Mouse (Mus musculus) midbrain, embryonic 14.5 days (tissue): ENCODE measurements around the gene Tomm6. TPM values are rescaled to one million over a fixed set of nuclear protein-coding genes. Genes with fewer than 3 reads are reported as not detected.
A peak's percentile ranks its signal among the peaks of the same experiment; 100 is the strongest.

ENCODE experiments used
- ATAC-seq: fragments of 200-750 bp; cut with Nextera tagmentation; 2 replicates; pipeline ENCODE4 v1.8.0; 2017; ENCODE audit warnings: moderate number of reproducible peaks, moderate library complexity; ENCODE audit not compliant: low FRiP score, low TSS enrichment
- DNase-seq: peaks from one replicate; pipeline ENCODE4 v3.0.0-alpha.2; 2015
- H3K27ac ChIP-seq: fragments of 300-500 bp; sonication (generic); replicated peaks from 2 replicates; pipeline ENCODE4 v1.5.1; 2014; ENCODE audit warnings: mild to moderate bottlenecking, low read depth, low read length, moderate library complexity
- H3K27me3 ChIP-seq: fragments of 300-500 bp; sonication (generic); 2 replicates; pipeline ENCODE4 v1.6.1; 2014; ENCODE audit warnings: low read length, control low read depth, mixed read lengths; ENCODE audit not compliant: control insufficient read depth, insufficient read depth
- H3K36me3 ChIP-seq: fragments of 300-500 bp; sonication (generic); 2 replicates; pipeline ENCODE4 v1.6.1; 2014; ENCODE audit warnings: low read length, control low read depth; ENCODE audit not compliant: control insufficient read depth, insufficient read depth
- H3K4me1 ChIP-seq: fragments of 300-500 bp; sonication (generic); 2 replicates; pipeline ENCODE4 v1.6.1; 2014; ENCODE audit warnings: mild to moderate bottlenecking, antibody characterized with exemption, low read length, control low read depth; ENCODE audit not compliant: control insufficient read depth, insufficient read depth
- H3K4me2 ChIP-seq: fragments of 300-500 bp; sonication (generic); 2 replicates; pipeline ENCODE4 v1.6.1; 2014; ENCODE audit warnings: mild to moderate bottlenecking, low read length, moderate library complexity
- H3K4me3 ChIP-seq: fragments of 300-500 bp; sonication (generic); replicated peaks from 2 replicates; pipeline ENCODE4 v1.5.1; 2014; ENCODE audit warnings: low read depth, low read length
- H3K9ac ChIP-seq: fragments of 300-500 bp; sonication (generic); replicated peaks from 2 replicates; pipeline ENCODE4 v1.6.1; 2014; ENCODE audit warnings: mild to moderate bottlenecking, low read length, moderate library complexity
- H3K9me3 ChIP-seq: fragments of 300-500 bp; sonication (generic); 2 replicates; pipeline ENCODE4 v1.6.1; 2016; ENCODE audit warnings: low read length, control low read depth, mixed read lengths; ENCODE audit not compliant: control insufficient read depth
- WGBS: fragments of 180-500 bp; shearing (Covaris S2); extraction: QIAGEN DNeasy Blood & Tissue Kit; methylation state at CpG from one replicate; pipeline ENCODE4 v1.1.7; 2014; 5-methylcytosine and 5-hydroxymethylcytosine counted together
- polyA plus RNA-seq: library from polyadenylated mRNA; unstranded; fragments of >200 nt; fragmentation: Nextera tagmentation; extraction: Ambion mirVana; gene quantifications from 2 replicates; pipeline ENCODE4 v1.2.1, GENCODE M21; 2014

Gene Tomm6
- polyA plus RNA-seq, 1 experiment from 2014 or later = 298 TPM

DNA sequence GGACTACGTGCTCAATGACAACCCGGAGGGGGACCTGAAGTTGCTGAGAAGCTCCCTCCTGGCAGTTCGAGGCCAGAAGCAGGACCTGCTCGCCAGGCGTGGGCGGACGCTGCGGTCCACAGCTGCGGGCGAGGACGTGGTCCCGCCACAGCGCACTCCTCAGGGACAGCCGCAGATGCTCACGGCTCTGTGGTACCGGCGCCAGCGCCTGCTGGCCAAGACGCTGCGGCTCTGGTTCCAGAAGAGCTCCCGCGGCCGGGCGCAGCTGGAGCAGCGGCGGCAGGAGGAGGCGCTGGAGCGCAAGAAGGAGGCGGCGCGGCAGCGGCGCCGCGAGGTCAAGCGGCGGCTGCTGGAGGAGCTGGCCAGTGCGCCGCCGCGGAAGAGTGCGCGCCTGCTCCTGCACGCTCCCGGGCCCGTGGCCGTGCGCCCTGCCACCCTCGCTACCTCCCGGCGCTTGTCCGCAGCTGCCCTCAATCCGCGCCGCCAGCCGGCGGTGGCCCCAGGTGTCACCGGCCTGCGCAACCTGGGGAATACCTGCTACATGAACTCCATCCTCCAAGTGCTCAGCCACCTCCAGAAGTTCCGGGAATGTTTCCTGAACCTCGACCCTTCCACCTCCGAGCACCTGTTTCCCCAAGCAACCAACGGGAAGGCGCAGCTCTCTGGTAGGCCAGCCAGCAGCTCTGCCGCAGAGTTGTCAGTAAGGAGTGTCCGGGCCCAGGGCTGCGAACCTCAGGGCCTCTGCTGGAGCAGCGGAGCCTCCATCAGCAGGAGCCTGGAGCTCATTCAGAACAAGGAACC is 15.7 kb downstream of the Tomm6 start:
- Histone ChIP-seq H3K27ac (no peak overlapping the region), H3K27me3 (0 out of 2 replicates have a peak, but pooled peaks cover 3% of the 10 kb centered on the region), H3K9ac (peak overlapping the region; percentile 43), H3K4me1 (peaks cover 15% of the 10 kb centered on the region; the same call in 1 of the 2 replicates), H3K36me3 (peaks cover 29% of the 10 kb centered on the region), H3K4me3 (peak overlapping the region; percentile 29), H3K9me3 (no peaks in the 10 kb centered on the region), H3K4me2 (peak overlapping the region; percentile 56)
- 6% methylated on average over 61 of the region's 68 CpGs for WGBS
- ATAC-seq (0 out of 2 replicates have a peak, but pooled peaks have one; percentile 27), DNase-seq (peak; percentile 80)

DNA sequence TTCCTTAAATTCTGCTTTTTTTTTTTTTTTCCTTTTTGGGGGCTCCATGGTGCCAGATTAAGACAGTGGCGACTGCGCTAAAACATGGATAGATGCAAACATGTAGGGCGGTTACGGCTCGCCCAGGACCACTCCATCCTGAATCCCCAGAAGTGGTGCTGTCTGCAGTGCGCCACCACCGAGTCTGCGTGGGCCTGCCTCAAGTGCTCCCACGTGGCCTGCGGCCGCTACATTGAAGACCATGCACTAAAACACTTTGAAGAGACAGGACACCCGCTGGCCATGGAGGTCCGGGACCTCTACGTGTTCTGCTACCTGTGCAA is 16.2 kb downstream of the Tomm6 start:
- ATAC-seq (0 out of 2 replicates have a peak, but pooled peaks have one; percentile 6), DNase-seq (peak; percentile 43)
- H3K27ac ChIP-seq = no peak overlapping the region
- H3K27me3 ChIP-seq = 0 out of 2 replicates have a peak, but pooled peaks cover 3% of the 10 kb centered on the region
- peak overlapping the region; percentile 56 for H3K4me2 ChIP-seq
- H3K4me3 ChIP-seq = peak overlapping the region; percentile 29
- 15% methylated on average over 14 of the region's 14 CpGs for WGBS
- peaks cover 32% of the 10 kb centered on the region for H3K36me3 ChIP-seq
- peaks cover 15% of the 10 kb centered on the region; the same call in 1 of the 2 replicates for H3K4me1 ChIP-seq
- no peaks in the 10 kb centered on the region for H3K9me3 ChIP-seq
- H3K9ac ChIP-seq = peak overlapping the region; percentile 43

DNA sequence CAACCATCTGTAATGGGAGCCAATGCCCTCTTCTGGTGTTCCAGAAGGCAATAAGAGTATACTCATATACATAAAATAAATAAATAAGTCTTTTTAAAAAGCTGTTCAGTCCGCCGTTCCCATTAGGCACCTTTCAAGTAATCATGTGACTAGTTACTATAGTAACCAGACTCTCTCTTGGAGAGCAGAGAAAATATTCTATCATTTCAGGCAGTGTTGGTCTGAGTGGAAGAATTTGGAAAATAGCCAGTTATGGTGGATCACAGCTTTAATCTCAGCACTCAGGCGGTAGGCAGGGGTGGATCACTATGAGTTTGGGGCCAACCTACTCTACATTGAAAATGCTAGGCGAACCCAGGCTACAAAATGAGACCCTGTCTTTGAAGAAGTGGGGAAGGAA is 19.0 kb downstream of the Tomm6 start:
- Histone ChIP-seq H3K4me3 (no peak overlapping the region), H3K36me3 (peaks cover 14% of the 10 kb centered on the region), H3K27ac (no peak overlapping the region), H3K4me1 (peaks cover 15% of the 10 kb centered on the region; the same call in 1 of the 2 replicates), H3K9ac (no peak overlapping the region), H3K4me2 (no peak overlapping the region), H3K27me3 (0 out of 2 replicates have a peak, but pooled peaks cover 3% of the 10 kb centered on the region), H3K9me3 (no peaks in the 10 kb centered on the region)
- DNase-seq (peak; percentile 24), ATAC-seq (no peak)
- WGBS = 50% methylated on average over 4 of the region's 4 CpGs

DNA sequence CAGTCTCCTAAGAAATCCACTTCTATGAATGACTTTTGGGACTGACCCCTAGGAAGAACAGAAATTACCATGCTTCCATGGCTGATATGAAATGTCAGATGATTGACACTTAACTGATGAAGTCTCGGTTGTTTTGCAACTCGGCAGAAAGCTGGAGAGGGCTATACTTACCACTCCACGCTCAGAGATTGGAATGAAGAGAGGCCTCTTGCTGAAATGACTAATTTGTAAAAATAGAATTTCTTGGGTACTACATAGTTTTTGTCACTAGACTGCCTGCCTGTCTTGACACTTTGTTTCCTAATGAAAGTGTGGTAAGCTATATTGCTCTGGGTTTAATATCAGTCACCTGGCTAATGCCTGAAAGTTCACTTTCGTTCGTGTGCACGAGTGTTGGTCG is 23.7 kb downstream of the Tomm6 start:
- no peak for ATAC-seq
- H3K4me3 ChIP-seq = no peak overlapping the region
- peaks cover 6% of the 10 kb centered on the region; the same call in 1 of the 2 replicates for H3K4me1 ChIP-seq
- no peak overlapping the region for H3K9ac ChIP-seq
- DNase-seq = no peak
- 90% methylated on average over 7 of the region's 7 CpGs for WGBS
- H3K9me3 ChIP-seq = no peaks in the 10 kb centered on the region
- H3K4me2 ChIP-seq = no peak overlapping the region
- no peak overlapping the region for H3K27ac ChIP-seq
- H3K27me3 ChIP-seq = no peaks in the 10 kb centered on the region
- H3K36me3 ChIP-seq = peaks cover 9% of the 10 kb centered on the region; the same call in 1 of the 2 replicates

DNA sequence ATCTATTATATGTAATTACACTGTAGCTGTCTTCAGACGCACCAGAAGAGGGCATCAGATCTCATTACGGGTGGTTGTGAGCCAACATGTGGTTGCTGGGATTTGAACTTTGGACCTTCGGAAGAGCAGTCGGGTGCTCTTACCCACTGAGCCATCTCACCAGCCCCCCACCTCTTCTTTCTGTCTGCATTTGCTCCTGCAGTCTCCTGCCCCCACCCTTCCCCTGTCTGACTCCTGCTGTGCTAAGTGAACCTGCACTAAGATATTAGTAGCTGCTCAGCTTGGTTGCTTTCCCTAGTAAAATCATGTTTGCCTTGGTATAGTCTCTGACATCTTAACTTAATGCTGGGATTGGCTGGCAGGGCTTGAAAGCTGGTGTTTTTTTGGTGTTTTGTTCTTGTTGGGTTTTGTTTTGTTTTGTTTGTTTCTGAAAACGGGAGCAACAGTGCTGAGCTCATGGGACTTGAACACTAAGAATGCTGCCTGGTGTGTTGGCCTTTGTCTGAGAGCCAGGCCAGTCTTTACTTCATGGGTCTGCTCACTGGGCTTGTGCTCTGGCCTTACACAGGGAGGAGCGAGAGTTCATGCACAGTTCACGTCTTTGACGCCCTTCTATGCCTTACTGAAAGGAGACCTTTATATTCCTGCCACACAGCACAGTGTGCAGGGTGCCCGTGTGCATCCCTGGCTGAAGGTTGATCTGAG is 25.0 kb downstream of the Tomm6 start:
- Histone ChIP-seq H3K4me1 (no peaks in the 10 kb centered on the region), H3K4me3 (no peak overlapping the region), H3K27ac (no peak overlapping the region), H3K4me2 (no peak overlapping the region), H3K9ac (no peak overlapping the region), H3K27me3 (no peaks in the 10 kb centered on the region), H3K36me3 (peaks cover 12% of the 10 kb centered on the region; the same call in 1 of the 2 replicates), H3K9me3 (no peaks in the 10 kb centered on the region)
- WGBS = 30% methylated on average over 9 of the region's 9 CpGs
- ATAC-seq (no peak), DNase-seq (no peak)

DNA sequence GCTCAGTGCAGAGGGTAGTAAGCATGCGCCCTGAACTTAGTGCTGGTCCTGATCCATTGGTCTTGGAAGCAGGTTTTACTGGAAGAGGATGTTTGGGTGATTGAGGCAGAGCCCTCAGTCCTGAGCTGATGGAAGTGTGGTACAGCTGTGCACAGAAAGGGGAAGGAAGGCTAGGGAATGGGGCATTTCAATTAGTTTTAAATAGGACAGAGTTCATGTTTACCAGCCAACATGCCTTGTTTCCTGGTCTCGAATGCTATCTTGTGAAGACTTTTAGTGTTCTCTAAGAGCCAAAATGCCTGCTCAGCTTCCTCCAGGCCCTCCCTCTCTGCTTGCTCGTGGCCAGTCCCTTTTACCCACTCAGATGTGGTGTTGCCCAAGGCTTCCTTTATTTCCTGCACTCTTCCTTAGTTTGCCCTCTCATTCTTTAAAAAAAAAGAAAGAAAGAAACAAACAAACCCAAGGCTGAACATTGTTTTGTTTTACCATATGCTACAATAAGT is 29.4 kb downstream of the Tomm6 start:
- 90% methylated on average over 3 of the region's 3 CpGs for WGBS
- no peak overlapping the region for H3K4me3 ChIP-seq
- no peak overlapping the region for H3K27ac ChIP-seq
- DNase-seq (no peak), ATAC-seq (no peak)
- H3K9me3 ChIP-seq = no peaks in the 10 kb centered on the region
- H3K4me2 ChIP-seq = no peak overlapping the region
- peaks cover 18% of the 10 kb centered on the region; the same call in 1 of the 2 replicates for H3K36me3 ChIP-seq
- no peaks in the 10 kb centered on the region for H3K4me1 ChIP-seq
- no peaks in the 10 kb centered on the region for H3K27me3 ChIP-seq
- H3K9ac ChIP-seq = no peak overlapping the region

DNA sequence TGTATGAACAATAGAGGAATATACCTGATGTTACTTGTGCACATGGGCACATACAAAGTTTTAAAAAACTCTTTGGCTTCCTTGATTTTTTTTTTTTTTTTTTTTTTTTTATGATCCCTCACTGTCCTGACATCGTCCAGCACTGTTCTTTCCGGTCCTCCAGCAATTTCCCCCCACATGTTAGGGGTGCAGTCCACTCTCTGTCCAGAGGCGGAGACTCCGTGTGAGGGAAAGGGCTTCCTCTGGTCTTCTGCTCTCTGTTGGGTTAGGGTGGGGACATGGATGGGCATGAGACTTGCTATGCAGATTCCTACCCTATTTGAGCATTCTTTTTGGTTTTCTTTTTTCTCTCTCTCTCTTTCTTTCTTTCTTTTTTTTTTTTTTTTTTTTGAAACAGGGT is 30.3 kb downstream of the Tomm6 start:
- Histone ChIP-seq H3K27me3 (no peaks in the 10 kb centered on the region), H3K9me3 (no peaks in the 10 kb centered on the region), H3K27ac (no peak overlapping the region), H3K9ac (no peak overlapping the region), H3K4me2 (no peak overlapping the region), H3K4me1 (no peaks in the 10 kb centered on the region), H3K36me3 (peaks cover 25% of the 10 kb centered on the region; the same call in 1 of the 2 replicates), H3K4me3 (no peak overlapping the region)
- ATAC-seq = no peak
- WGBS = 91% methylated on average over 4 of the region's 4 CpGs
- no peak for DNase-seq

DNA sequence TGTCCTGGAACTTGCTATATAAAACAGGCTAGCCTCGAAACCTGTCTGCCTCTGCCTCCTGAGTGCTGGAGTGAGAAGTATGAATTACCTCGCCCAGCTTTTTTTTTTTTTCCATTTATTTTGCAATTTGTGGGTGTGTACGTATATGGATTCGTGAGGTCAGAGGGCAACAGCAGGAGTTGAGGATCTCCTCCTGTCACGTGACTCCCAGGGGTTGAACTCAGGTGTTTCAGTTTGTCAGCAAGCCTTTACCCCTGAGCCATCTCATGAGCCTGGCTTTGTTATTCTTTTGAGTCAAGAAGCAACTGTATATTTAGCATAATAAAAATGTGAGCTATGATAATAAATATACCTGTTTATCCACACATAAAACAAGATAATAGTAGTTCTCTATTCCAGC is 32.5 kb downstream of the Tomm6 start:
- Histone ChIP-seq H3K4me1 (no peaks in the 10 kb centered on the region), H3K4me2 (no peak overlapping the region), H3K9me3 (no peaks in the 10 kb centered on the region), H3K9ac (no peak overlapping the region), H3K27me3 (no peaks in the 10 kb centered on the region), H3K36me3 (peaks cover 27% of the 10 kb centered on the region; the same call in 1 of the 2 replicates), H3K4me3 (no peak overlapping the region), H3K27ac (no peak overlapping the region)
- DNase-seq = no peak
- no peak for ATAC-seq
- WGBS = 91% methylated on average over 5 of the region's 5 CpGs
